Mouse (Mus musculus) forebrain, embryonic 16.5 days (tissue): ENCODE data around the gene Josd1. TPM values are rescaled to one million over a fixed set of nuclear protein-coding genes. Genes with fewer than 3 reads are reported as not detected.
"Not testable (repeated sequence)": the region's sequence is repeated elsewhere in the genome, so short reads cannot be mapped to it uniquely, and the experiment has no call there.

Experiments used
- ATAC-seq: fragments of 200-750 bp; cut with Nextera tagmentation; 2 replicates; pipeline ENCODE4 v1.8.0; 2017; ENCODE audit warnings: mild to moderate bottlenecking, moderate library complexity
- H3K27ac ChIP-seq: fragments of 300-500 bp; sonication (generic); 2 replicates; pipeline ENCODE4 v1.5.1; 2014; ENCODE audit warnings: low read length, control low read depth
- H3K27me3 ChIP-seq: fragments of 300-500 bp; sonication (generic); replicated peaks from 2 replicates; pipeline ENCODE4 v1.6.1; 2014; ENCODE audit warnings: low read length; ENCODE audit not compliant: control insufficient read depth, insufficient read depth
- H3K36me3 ChIP-seq: fragments of 300-500 bp; sonication (generic); 2 replicates; pipeline ENCODE4 v1.6.1; 2014; ENCODE audit not compliant: control insufficient read depth, insufficient read depth
- H3K4me1 ChIP-seq: fragments of 300-500 bp; sonication (generic); replicated peaks from 2 replicates; pipeline ENCODE4 v1.6.1; 2014; ENCODE audit warnings: low read length; ENCODE audit not compliant: control insufficient read depth, insufficient read depth
- H3K4me2 ChIP-seq: fragments of 300-500 bp; sonication (generic); 2 replicates; pipeline ENCODE4 v1.6.1; 2014; ENCODE audit warnings: mild to moderate bottlenecking, low read length, control low read depth
- H3K4me3 ChIP-seq: fragments of 300-500 bp; sonication (generic); replicated peaks from 2 replicates; pipeline ENCODE4 v1.5.1; 2014; ENCODE audit warnings: mild to moderate bottlenecking, low read length, control low read depth
- H3K9ac ChIP-seq: fragments of 300-500 bp; sonication (generic); replicated peaks from 2 replicates; pipeline ENCODE4 v1.6.1; 2014; ENCODE audit warnings: low read depth, low read length, control low read depth
- H3K9me3 ChIP-seq: fragments of 300-500 bp; sonication (generic); 2 replicates; pipeline ENCODE4 v1.6.1; 2016; ENCODE audit warnings: low read length; ENCODE audit not compliant: control insufficient read depth
- WGBS: fragments of 180-500 bp; shearing (Covaris S2); extraction: QIAGEN DNeasy Blood & Tissue Kit; methylation state at CpG from one replicate; pipeline ENCODE4 v1.1.7; 2014; 5-methylcytosine and 5-hydroxymethylcytosine counted together
- polyA plus RNA-seq: library from polyadenylated mRNA; unstranded; fragments of >200 nt; fragmentation: Nextera tagmentation; extraction: Ambion mirVana; gene quantifications from 2 replicates; pipeline ENCODE4 v1.2.1, GENCODE M21; 2015

Gene Josd1
- polyA plus RNA-seq, 1 experiment from 2014 or later = 24.5 TPM

DNA sequence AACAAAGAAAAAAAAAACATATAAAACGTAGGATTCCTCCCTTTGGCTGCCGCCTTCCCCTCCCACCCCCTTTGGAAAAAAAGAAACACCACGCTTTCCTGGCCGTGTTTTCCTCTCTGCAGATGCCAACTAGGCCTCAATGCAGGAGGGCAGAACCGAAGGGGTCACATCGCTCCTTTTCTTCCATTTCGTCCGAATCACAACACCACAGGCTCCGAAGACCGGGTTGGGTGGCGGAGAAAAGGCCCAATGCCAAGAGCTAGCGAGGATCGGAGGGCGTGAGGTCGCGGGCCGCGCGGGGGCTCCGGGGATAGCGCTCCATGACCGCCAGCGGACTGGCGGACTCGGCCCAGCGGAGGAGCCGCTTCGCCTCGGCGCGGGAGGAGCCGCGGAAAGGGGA is 544 bp downstream of the Josd1 start:
- Histone ChIP-seq H3K4me1 (peaks cover 57% of the 10 kb centered on the region), H3K4me3 (peak overlapping the region; percentile 93), H3K4me2 (peak overlapping the region; percentile 92), H3K9ac (peak overlapping the region; percentile 93), H3K36me3 (no peaks in the 10 kb centered on the region), H3K9me3 (no peaks in the 10 kb centered on the region), H3K27me3 (no peaks in the 10 kb centered on the region), H3K27ac (peak overlapping the region; percentile 92)
- WGBS = 0% methylated on average over 33 of the region's 33 CpGs
- ATAC-seq = no peak

DNA sequence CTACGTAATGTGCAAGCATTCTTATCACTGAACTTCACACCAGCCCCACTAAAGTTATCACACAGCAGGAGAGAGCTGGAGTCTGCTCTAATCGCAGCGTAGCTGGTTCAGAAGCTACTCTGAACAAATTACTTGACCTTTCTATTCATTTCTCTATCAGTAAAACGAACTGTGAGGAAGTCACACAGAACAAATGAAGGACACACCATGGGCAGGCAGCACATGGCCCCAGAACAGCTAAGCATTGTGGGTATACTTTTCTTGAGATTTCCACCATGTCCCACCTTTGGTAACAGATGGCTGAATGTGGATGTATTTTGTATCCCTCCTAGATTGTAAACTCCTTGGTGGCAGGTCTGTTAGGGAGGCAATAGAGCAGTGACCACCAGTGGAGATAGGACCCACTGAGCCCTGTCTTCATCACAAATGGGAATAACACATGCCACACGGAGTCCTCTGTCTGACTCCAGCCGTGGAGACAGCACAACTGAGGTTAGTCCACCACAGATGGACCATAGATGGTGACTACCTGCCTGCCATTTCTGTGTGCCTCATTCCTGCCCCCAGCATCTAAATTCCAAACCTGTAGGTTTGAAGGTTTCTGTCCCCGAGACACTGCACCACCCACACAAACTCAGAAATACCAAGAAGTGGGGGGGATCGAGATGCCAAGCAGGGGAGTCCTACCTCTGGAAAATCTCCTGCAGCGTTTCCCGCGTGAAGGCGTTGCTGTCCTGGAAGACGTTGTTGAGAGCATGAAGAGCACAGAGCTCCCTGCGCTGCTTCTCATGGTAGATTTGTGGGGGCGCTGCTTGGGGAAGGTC is 1.5 kb downstream of the Josd1 start:
- ATAC-seq = no peak
- peak overlapping the region; percentile 92 for H3K4me2 ChIP-seq
- WGBS = 16% methylated on average over 15 of the region's 15 CpGs
- H3K4me1 ChIP-seq = peaks cover 49% of the 10 kb centered on the region
- H3K9me3 ChIP-seq = no peaks in the 10 kb centered on the region
- no peaks in the 10 kb centered on the region for H3K27me3 ChIP-seq
- H3K9ac ChIP-seq = peak overlapping the region; percentile 93
- H3K4me3 ChIP-seq = peak overlapping the region; percentile 93
- H3K27ac ChIP-seq = no peak overlapping the region
- H3K36me3 ChIP-seq = no peaks in the 10 kb centered on the region

DNA sequence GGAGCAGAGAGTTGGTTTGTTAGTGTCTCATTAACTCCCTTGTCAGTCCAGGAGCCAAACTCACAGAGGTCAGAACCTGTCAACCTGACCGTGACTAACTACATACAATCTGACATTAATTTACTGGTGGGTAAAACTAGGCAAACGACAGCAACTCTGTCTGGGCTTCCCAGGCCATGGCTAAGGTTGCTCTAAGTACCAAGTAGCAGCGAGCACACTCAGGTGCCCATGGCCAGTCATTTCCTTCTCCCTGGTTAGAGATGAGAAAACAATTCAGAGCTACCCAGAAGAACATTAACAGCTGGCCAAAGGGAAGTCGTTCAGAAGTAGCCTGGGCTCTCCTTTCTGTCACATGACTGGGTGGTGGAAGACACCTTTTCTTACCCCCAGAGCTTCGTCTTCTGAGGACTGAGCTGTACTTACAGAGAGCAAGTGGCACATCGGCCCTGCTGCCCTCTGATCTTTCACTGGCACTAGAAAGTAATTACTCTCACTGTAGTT is 2.5 kb downstream of the Josd1 start:
- Histone ChIP-seq H3K4me2 (peak overlapping the region; percentile 92), H3K27me3 (no peaks in the 10 kb centered on the region), H3K27ac (no peak overlapping the region), H3K4me1 (peaks cover 52% of the 10 kb centered on the region), H3K4me3 (peak overlapping the region; percentile 93), H3K9me3 (no peaks in the 10 kb centered on the region), H3K9ac (peak overlapping the region; percentile 93), H3K36me3 (no peaks in the 10 kb centered on the region)
- WGBS = 44% methylated on average over 6 of the region's 6 CpGs
- ATAC-seq = no peak

DNA sequence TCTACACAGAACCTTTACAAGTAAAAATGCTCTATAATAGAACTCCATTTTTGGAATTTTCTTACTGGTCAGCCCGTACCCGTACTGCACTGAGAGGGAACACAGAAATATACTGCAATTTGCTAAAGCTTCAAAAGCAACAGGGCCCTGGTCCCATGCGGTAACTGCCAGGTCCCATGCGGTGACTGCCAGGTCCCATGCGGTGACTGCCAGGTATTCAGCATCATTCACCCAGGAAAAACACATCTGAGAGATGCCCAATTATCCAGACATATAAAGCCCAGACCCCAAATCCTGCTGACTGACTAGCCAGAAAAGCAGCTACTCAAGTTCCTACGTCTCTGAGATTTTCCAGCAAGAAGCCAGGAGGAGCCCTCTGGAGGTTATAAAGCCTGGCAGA is 3.1 kb downstream of the Josd1 start:
- peaks cover 48% of the 10 kb centered on the region for H3K4me1 ChIP-seq
- H3K4me3 ChIP-seq = peak overlapping the region; percentile 93
- H3K36me3 ChIP-seq = no peaks in the 10 kb centered on the region
- H3K9me3 ChIP-seq = no peaks in the 10 kb centered on the region
- H3K4me2 ChIP-seq = peak overlapping the region; percentile 92
- no peaks in the 10 kb centered on the region for H3K27me3 ChIP-seq
- no peak for ATAC-seq
- H3K27ac ChIP-seq = no peak overlapping the region
- H3K9ac ChIP-seq = no peak overlapping the region; the same call in none of the 2 replicates
- 61% methylated on average over 6 of the region's 6 CpGs for WGBS

DNA sequence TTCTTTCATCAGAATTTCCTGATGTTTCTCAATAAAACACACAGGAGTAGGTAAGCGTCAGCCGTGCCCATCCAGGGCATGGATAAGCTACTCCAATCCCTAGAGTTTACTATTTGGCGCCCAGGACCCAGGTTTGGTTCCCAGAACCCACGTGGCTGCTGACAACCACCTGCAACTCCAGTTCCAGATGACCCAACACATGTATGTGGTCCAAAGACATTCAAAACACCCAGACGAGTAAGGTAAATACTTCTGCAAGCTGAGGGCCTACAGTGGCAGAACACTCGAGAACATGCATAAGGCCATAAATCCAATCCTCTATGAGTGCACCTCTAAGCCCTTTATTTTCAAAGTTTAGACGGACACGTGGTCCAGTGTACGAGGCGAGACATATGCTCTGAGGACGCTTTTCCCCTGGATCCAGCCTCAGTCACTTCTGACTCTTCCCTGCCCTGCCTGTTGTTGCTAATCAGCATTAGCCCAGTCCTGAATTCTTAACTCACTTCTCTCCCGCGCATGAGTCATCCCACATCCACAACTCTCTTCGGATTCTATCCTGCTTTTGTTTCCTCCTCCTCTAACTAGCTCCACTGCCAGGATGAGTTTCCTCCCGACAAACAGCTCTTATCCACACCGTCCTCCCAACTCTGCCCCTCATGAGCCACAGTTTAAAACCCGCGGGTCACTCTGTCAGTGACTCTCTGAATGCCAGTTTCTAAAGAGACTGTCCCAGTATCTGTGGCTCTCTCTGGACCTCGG is 3.8 kb downstream of the Josd1 start:
- Histone ChIP-seq H3K4me3 (peak overlapping the region; percentile 8; the same call in 1 of the 2 replicates), H3K9ac (peak overlapping the region; percentile 15; the same call in 1 of the 2 replicates), H3K36me3 (no peaks in the 10 kb centered on the region), H3K4me1 (peaks cover 48% of the 10 kb centered on the region), H3K9me3 (no peaks in the 10 kb centered on the region), H3K27me3 (no peaks in the 10 kb centered on the region), H3K27ac (no peak overlapping the region), H3K4me2 (peak overlapping the region; percentile 92)
- 76% methylated on average over 19 of the region's 19 CpGs for WGBS
- no peak for ATAC-seq

DNA sequence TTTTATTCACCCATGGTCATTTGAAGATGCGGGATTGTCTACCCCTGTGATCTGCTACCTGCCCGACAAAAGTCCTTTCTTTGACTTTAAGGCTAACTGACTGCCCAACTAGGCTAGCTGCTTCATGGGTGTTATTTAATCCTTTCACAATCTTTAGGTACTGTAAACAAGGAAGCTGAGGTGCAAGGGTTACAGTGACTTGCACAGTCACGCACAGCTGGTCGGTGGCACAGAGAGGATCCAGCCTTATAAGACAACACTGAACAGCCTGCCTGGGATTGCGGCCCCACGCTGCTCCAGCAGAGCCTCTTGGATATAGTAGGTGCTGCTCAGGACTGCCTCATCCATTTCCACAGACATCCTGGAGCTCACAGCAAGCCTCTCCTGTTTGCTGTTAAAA is 4.6 kb downstream of the Josd1 start:
- Histone ChIP-seq H3K4me3 (no peak overlapping the region), H3K9ac (no peak overlapping the region), H3K9me3 (no peaks in the 10 kb centered on the region), H3K4me2 (no peak overlapping the region), H3K36me3 (no peaks in the 10 kb centered on the region), H3K27ac (no peak overlapping the region), H3K27me3 (no peaks in the 10 kb centered on the region), H3K4me1 (peaks cover 44% of the 10 kb centered on the region)
- ATAC-seq = no peak
- WGBS = 88% methylated on average over 6 of the region's 6 CpGs

DNA sequence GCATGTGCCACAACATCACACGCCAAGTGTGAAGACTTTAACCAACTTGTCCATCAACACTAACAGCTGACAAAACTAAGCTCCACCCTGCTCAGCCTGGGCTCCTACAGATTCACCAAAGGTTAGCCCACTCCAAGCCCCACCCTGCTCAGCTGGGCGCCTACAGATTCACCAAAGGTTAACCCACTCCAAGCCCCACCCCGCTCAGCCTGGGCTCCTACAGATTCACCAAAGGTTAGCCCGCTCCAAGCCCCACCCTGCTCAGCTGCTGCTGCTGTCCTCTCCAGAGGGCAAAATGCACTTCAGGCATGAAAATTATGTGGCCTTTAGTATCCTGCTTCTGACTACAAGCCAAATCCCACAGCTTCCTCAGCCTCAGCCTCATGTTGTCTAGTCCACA is 5.7 kb downstream of the Josd1 start:
- H3K36me3 ChIP-seq = no peaks in the 10 kb centered on the region
- no peak overlapping the region for H3K4me2 ChIP-seq
- no peaks in the 10 kb centered on the region for H3K27me3 ChIP-seq
- no peak overlapping the region for H3K9ac ChIP-seq
- ATAC-seq = no peak
- no peak overlapping the region for H3K4me3 ChIP-seq
- no peaks in the 10 kb centered on the region for H3K9me3 ChIP-seq
- H3K4me1 ChIP-seq = peaks cover 44% of the 10 kb centered on the region
- H3K27ac ChIP-seq = no peak overlapping the region
- 86% methylated on average over 4 of the region's 4 CpGs for WGBS

DNA sequence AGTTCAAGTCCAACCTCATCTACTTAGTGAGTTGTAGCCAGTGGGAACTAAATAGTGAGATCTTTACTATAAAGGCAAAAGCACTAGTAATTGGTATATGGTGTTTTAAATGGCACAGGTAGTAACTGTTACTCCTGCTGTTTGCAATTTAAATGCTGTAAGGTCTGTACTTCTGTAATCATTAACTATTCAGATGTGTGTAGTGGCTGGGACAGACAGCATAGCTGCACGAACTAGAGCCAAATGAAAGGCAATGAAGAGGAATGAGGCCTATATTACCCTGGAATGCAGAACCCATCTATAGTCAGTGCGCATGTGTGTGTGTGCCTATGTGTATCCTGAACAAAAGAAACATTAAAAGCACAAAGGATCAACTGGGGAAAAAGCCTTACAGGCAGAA is 9.8 kb downstream of the Josd1 start:
- H3K36me3 ChIP-seq = peaks cover 23% of the 10 kb centered on the region
- H3K9ac ChIP-seq = no peak overlapping the region
- WGBS = 86% methylated on average over 2 of the region's 2 CpGs
- no peak overlapping the region for H3K27ac ChIP-seq
- H3K9me3 ChIP-seq = no peaks in the 10 kb centered on the region
- peaks cover 7% of the 10 kb centered on the region for H3K4me1 ChIP-seq
- H3K4me2 ChIP-seq = no peak overlapping the region
- no peaks in the 10 kb centered on the region for H3K27me3 ChIP-seq
- no peak overlapping the region for H3K4me3 ChIP-seq
- no peak for ATAC-seq

DNA sequence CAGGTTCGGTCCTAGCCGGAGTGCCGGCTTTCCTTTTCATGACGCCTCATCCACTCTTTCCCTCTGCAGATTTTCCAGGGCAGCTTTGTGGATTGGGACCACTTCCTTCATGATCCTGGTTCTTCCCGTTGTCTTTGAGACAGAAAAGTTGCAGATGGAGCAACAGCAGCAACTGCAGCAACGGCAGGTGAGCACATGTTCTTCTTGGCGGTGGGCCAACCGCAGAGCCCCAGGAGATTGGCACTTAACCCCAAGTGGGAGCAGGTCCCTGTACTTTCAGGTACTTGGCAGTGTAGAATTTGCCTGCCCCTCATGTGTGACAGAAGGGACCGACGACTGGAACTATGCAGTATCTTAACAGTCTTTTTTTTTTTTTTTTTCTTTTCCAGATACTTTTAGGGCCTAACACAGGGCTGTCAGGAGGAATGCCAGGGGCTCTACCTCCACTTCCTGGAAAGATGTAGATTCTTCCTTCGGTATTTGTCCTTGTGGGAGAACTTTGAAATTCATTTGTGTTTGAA is 15.8 kb downstream of the Josd1 start:
- not testable (repeated sequence) for ATAC-seq, H3K27ac ChIP-seq, H3K27me3 ChIP-seq, H3K4me1 ChIP-seq, H3K9ac ChIP-seq, H3K9me3 ChIP-seq, H3K4me3 ChIP-seq
- 80% methylated on average over 11 of the region's 11 CpGs for WGBS
- Histone ChIP-seq H3K4me2 (peak overlapping the region; percentile 60), H3K36me3 (peaks cover 26% of the 10 kb centered on the region)
